Mouse (Mus musculus): ENCODE measurements around the gene Fam180a. TPM values are rescaled to one million over a fixed set of nuclear protein-coding genes. Genes with fewer than 3 reads are reported as not detected.

Gene Fam180a
- polyA plus RNA-seq, 1 experiment: 0.24 TPM

GRCm38 (mm10) chr6:35288114-35288761 is 37.7 kb downstream of the Fam180a start:
- no peaks in the 10 kb centered on the region for H3K36me3 ChIP-seq (ENCODE audit: control insufficient read depth, insufficient read depth, low read length)
- 27% methylated on average over 11 of the region's 11 CpGs for WGBS
- H3K4me3 ChIP-seq (ENCODE audit: low read depth, low read length): no peak overlapping the region
- H3K27me3 ChIP-seq (ENCODE audit: control insufficient read depth, insufficient read depth, low read length): no peaks in the 10 kb centered on the region
- TF ChIP-seq CTCF (IDR thresholded peaks at IDR 0.05; ENCODE audit: extremely low read depth, insufficient read length, insufficient replicate concordance, low read depth, low read length): no peak
- no peak for TF ChIP-seq POLR2A (IDR thresholded peaks at IDR 0.05; ENCODE audit: low read depth, low read length)
- no peak overlapping the region for H3K27ac ChIP-seq (ENCODE audit: insufficient read depth, low read depth, low read length)
- H3K4me1 ChIP-seq (ENCODE audit: control insufficient read depth, insufficient read depth, insufficient read length, low read length): no peaks in the 10 kb centered on the region

DNA sequence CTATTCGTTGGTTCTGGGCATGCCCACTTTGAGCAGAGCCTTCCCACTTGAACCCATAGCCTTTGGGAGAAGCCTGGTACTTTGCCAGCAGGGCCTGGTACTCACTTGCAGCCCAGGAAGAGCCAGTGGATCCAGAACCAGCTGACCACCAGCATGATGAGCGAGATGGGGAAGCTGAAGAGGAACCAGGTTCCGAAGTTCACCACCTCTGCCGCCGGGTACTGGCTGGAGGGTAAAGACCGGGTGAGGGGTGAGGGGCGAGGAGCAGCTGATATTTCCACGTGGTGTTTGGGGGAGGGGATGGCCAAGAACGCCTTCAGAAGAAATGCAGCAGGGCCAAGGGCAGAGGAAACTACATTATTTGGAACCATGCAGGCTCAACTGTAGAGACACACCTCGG is 46.6 kb downstream of the Fam180a start:
- WGBS: 64% methylated on average over 10 of the region's 10 CpGs
- Histone ChIP-seq H3K4me1 (ENCODE audit: control insufficient read depth, insufficient read depth, insufficient read length, low read length) (no peaks in the 10 kb centered on the region), H3K36me3 (ENCODE audit: control insufficient read depth, insufficient read depth, low read length) (no peaks in the 10 kb centered on the region), H3K4me3 (ENCODE audit: low read depth, low read length) (no peak overlapping the region), H3K27ac (ENCODE audit: insufficient read depth, low read depth, low read length) (no peak overlapping the region), H3K27me3 (ENCODE audit: control insufficient read depth, insufficient read depth, low read length) (no peaks in the 10 kb centered on the region)
- TF ChIP-seq POLR2A (IDR thresholded peaks at IDR 0.05; ENCODE audit: low read depth, low read length) (no peak), CTCF (IDR thresholded peaks at IDR 0.05; ENCODE audit: extremely low read depth, insufficient read length, insufficient replicate concordance, low read depth, low read length) (no peak)

GRCm38 (mm10) chr6:35277903-35278587 is 47.9 kb downstream of the Fam180a start:
- Histone ChIP-seq H3K27ac (ENCODE audit: insufficient read depth, low read depth, low read length) (no peak overlapping the region), H3K27me3 (ENCODE audit: control insufficient read depth, insufficient read depth, low read length) (no peaks in the 10 kb centered on the region), H3K4me1 (ENCODE audit: control insufficient read depth, insufficient read depth, insufficient read length, low read length) (no peaks in the 10 kb centered on the region), H3K36me3 (ENCODE audit: control insufficient read depth, insufficient read depth, low read length) (no peaks in the 10 kb centered on the region), H3K4me3 (ENCODE audit: low read depth, low read length) (no peak overlapping the region)
- no peak for TF ChIP-seq POLR2A (IDR thresholded peaks at IDR 0.05; ENCODE audit: low read depth, low read length)
- no peak for TF ChIP-seq CTCF (IDR thresholded peaks at IDR 0.05; ENCODE audit: extremely low read depth, insufficient read length, insufficient replicate concordance, low read depth, low read length)
- 46% methylated on average over 10 of the region's 10 CpGs for WGBS

GRCm38 (mm10) chr6:35273391-35274082 is 52.4 kb downstream of the Fam180a start:
- no peaks in the 10 kb centered on the region for H3K27me3 ChIP-seq (ENCODE audit: control insufficient read depth, insufficient read depth, low read length)
- H3K4me3 ChIP-seq (ENCODE audit: low read depth, low read length): no peak overlapping the region
- no peak overlapping the region for H3K27ac ChIP-seq (ENCODE audit: insufficient read depth, low read depth, low read length)
- TF ChIP-seq CTCF (IDR thresholded peaks at IDR 0.05; ENCODE audit: extremely low read depth, insufficient read length, insufficient replicate concordance, low read depth, low read length) (no peak), POLR2A (IDR thresholded peaks at IDR 0.05; ENCODE audit: low read depth, low read length) (no peak)
- WGBS: 76% methylated on average over 11 of the region's 11 CpGs
- no peaks in the 10 kb centered on the region for H3K36me3 ChIP-seq (ENCODE audit: control insufficient read depth, insufficient read depth, low read length)
- peaks cover 6% of the 10 kb centered on the region for H3K4me1 ChIP-seq (ENCODE audit: control insufficient read depth, insufficient read depth, insufficient read length, low read length)

DNA sequence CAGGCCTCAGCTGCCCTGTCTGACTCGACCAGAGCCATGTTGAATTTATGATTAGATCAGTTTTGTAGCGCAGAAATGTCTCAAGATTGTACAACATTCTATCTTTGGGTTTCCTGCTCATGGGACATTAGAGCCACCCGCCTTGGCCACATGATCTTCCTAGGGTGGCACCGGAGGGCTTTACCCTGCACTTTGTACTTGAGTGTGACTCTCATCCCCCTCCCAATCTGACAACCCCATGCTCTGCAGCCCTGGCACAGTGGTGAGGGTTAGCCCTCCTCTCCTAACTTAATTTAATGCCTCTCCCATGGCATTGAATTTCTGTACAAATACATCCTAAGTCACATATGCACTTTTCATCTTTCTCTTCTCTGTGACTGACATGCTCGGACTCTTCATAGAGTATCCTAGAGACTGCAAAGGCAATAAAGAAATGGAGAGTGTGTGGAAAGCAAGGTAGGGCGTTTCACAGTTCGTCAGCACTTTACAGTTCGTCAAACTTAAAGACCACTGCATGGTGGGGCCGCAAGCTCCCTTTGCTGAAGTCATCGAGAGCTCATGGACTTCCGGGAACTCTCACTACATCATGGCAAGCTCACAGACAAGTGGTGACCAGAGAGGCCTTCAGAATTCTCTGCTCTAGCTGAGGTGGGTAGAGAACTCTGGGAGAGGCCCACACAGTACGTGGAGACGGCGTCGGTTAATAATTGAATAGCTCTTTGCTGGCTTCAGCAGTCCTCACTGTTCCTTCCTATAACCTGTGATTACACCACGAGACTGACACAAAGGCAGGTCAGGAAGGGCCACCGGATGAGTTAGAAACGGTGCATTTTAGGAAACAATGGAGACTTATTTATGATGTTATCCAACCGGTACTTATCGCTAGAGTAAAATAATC is 53.8 kb downstream of the Fam180a start:
- Histone ChIP-seq H3K36me3 (ENCODE audit: control insufficient read depth, insufficient read depth, low read length) (no peaks in the 10 kb centered on the region), H3K27me3 (ENCODE audit: control insufficient read depth, insufficient read depth, low read length) (no peaks in the 10 kb centered on the region), H3K27ac (ENCODE audit: insufficient read depth, low read depth, low read length) (no peak overlapping the region), H3K4me1 (ENCODE audit: control insufficient read depth, insufficient read depth, insufficient read length, low read length) (peaks cover 6% of the 10 kb centered on the region), H3K4me3 (ENCODE audit: low read depth, low read length) (no peak overlapping the region)
- TF ChIP-seq POLR2A (IDR thresholded peaks at IDR 0.05; ENCODE audit: low read depth, low read length) (no peak), CTCF (IDR thresholded peaks at IDR 0.05; ENCODE audit: extremely low read depth, insufficient read length, insufficient replicate concordance, low read depth, low read length) (no peak)
- 58% methylated on average over 20 of the region's 20 CpGs for WGBS

DNA sequence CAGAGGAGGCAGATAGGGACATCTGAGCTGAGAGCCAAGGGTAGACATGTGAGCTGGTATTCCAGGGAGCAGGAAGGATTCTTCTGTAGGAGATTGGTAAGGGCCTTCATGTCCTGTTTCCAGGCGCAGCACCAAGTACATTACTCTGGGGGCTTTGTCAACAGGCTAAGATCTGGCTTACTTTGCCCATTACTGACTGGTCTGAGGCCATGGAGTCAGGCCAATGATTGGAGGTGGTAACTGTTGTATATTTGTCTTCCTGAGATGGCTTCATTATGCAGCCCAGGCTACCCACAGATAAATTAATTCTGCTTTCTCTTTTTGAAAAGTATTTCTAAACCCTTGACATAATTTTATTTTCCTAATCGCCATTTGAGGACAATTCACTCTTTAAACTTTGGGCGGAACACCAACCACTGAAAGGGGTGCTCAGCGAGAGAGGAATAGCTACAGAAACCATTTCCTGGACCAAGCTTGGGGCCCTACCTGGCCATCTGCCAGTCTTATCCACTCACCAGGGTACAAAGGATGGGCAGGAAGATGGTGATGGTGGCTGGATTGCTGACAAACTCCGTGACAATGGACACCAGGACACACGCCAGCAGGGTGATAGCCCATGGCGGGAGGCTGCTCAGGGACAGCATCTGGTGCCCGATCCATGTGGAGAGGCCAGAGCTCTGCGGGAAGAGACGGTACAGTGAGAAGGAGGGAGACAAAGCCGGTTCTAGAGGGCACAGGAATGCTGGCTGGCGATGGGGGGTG is 54.7 kb downstream of the Fam180a start:
- no peaks in the 10 kb centered on the region for H3K27me3 ChIP-seq (ENCODE audit: control insufficient read depth, insufficient read depth, low read length)
- WGBS: 64% methylated on average over 12 of the region's 12 CpGs
- TF ChIP-seq CTCF (IDR thresholded peaks at IDR 0.05; ENCODE audit: extremely low read depth, insufficient read length, insufficient replicate concordance, low read depth, low read length) (no peak), POLR2A (IDR thresholded peaks at IDR 0.05; ENCODE audit: low read depth, low read length) (no peak)
- H3K36me3 ChIP-seq (ENCODE audit: control insufficient read depth, insufficient read depth, low read length): no peaks in the 10 kb centered on the region
- peaks cover 8% of the 10 kb centered on the region for H3K4me1 ChIP-seq (ENCODE audit: control insufficient read depth, insufficient read depth, insufficient read length, low read length)
- no peak overlapping the region for H3K4me3 ChIP-seq (ENCODE audit: low read depth, low read length)
- H3K27ac ChIP-seq (ENCODE audit: insufficient read depth, low read depth, low read length): no peak overlapping the region

Measured in small intestine, adult 2 months (tissue).